Mouse (Mus musculus) kidney, embryonic 16.5 days (tissue): Measurements from ENCODE around the gene Araf. TPM values are rescaled to one million over a fixed set of nuclear protein-coding genes. Genes with fewer than 3 reads are reported as not detected.
A peak's percentile ranks its signal among the peaks of the same experiment; 100 is the strongest.

Source experiments
- ATAC-seq: fragments of 200-750 bp; cut with Nextera tagmentation; 2 replicates; pipeline ENCODE4 v1.8.0; 2017; ENCODE audit warnings: moderate TSS enrichment; ENCODE audit not compliant: low FRiP score, low TSS enrichment
- H3K27ac ChIP-seq: fragments of 300-500 bp; sonication (generic); 2 replicates; pipeline ENCODE4 v1.5.1; 2014; ENCODE audit warnings: low read length
- H3K27me3 ChIP-seq: fragments of 300-500 bp; sonication (generic); 2 replicates; pipeline ENCODE4 v1.6.1; 2014; ENCODE audit warnings: low read length, control low read depth, mixed read lengths; ENCODE audit not compliant: insufficient read depth
- H3K36me3 ChIP-seq: fragments of 300-500 bp; sonication (generic); 2 replicates; pipeline ENCODE4 v1.6.1; 2014; ENCODE audit warnings: low read length, control low read depth, mixed read lengths; ENCODE audit not compliant: insufficient read depth
- H3K4me1 ChIP-seq: fragments of 300-500 bp; sonication (generic); 2 replicates; pipeline ENCODE4 v1.6.1; 2014; ENCODE audit warnings: low read length, control low read depth, mixed read lengths; ENCODE audit not compliant: insufficient read depth
- H3K4me2 ChIP-seq: fragments of 300-500 bp; sonication (generic); replicated peaks from 2 replicates; pipeline ENCODE4 v1.6.1; 2014; ENCODE audit warnings: low read depth, low read length
- H3K4me3 ChIP-seq: fragments of 300-500 bp; sonication (generic); 2 replicates; pipeline ENCODE4 v1.5.1; 2014; ENCODE audit warnings: mild to moderate bottlenecking, low read length
- H3K9ac ChIP-seq: fragments of 300-500 bp; sonication (generic); replicated peaks from 2 replicates; pipeline ENCODE4 v1.6.1; 2014; ENCODE audit warnings: low read length
- H3K9me3 ChIP-seq: fragments of 300-500 bp; sonication (generic); 2 replicates; pipeline ENCODE4 v1.6.1; 2016; ENCODE audit warnings: low read length, control low read depth
- WGBS: fragments of 180-500 bp; shearing (Covaris S2); extraction: QIAGEN DNeasy Blood & Tissue Kit; methylation state at CpG from one replicate; pipeline ENCODE4 v1.1.7; 2014; 5-methylcytosine and 5-hydroxymethylcytosine counted together
- polyA plus RNA-seq: library from polyadenylated mRNA; unstranded; fragments of >200 nt; fragmentation: Nextera tagmentation; extraction: Ambion mirVana; gene quantifications from 2 replicates; pipeline ENCODE4 v1.2.1, GENCODE M21; 2015

Gene Araf
- polyA plus RNA-seq, 1 experiment from 2014 or later = 124 TPM

DNA sequence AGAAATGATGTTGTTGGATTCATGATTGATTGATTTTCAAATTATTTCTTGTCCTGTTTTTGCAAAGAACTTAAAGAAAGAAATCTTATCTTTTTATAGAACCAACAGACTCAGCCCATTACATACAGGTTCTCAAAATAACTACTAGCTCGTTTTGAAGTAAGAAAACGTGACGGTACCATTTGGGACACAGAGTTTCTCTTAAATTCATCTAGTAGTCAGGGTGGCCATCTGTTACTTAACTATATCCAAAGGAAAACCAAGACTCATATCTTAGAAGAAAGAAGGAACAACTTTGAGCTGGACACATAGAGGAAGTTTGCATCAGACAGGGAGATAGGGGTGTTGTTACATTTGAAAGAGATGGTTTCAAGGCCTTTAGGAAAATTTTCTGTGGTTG, 49.6 kb downstream of the Araf start:
- H3K4me1 ChIP-seq = no peaks in the 10 kb centered on the region
- H3K27ac ChIP-seq = peak overlapping the region; percentile 38; the same call in 1 of the 2 replicates
- WGBS = 80% methylated on average over 3 of the region's 3 CpGs
- ATAC-seq = no peak
- H3K27me3 ChIP-seq = no peaks in the 10 kb centered on the region
- H3K4me3 ChIP-seq = no peak overlapping the region
- no peak overlapping the region for H3K4me2 ChIP-seq
- 0 out of 2 replicates have a peak, but pooled peaks cover 10% of the 10 kb centered on the region for H3K36me3 ChIP-seq
- H3K9me3 ChIP-seq = no peaks in the 10 kb centered on the region
- H3K9ac ChIP-seq = no peak overlapping the region

GRCm38 (mm10) chrX:20847816-20848215, 50.2 kb downstream of the Araf start:
- peak overlapping the region; percentile 24 for H3K4me3 ChIP-seq
- 28% methylated on average over 2 of the region's 2 CpGs for WGBS
- no peaks in the 10 kb centered on the region for H3K4me1 ChIP-seq
- 0 out of 2 replicates have a peak, but pooled peaks cover 10% of the 10 kb centered on the region for H3K36me3 ChIP-seq
- ATAC-seq = peak; percentile 33
- peak overlapping the region; percentile 76 for H3K27ac ChIP-seq
- peak overlapping the region; percentile 46 for H3K4me2 ChIP-seq
- peak overlapping the region; percentile 31; the same call in 1 of the 2 replicates for H3K9ac ChIP-seq
- H3K9me3 ChIP-seq = no peaks in the 10 kb centered on the region
- H3K27me3 ChIP-seq = no peaks in the 10 kb centered on the region

DNA sequence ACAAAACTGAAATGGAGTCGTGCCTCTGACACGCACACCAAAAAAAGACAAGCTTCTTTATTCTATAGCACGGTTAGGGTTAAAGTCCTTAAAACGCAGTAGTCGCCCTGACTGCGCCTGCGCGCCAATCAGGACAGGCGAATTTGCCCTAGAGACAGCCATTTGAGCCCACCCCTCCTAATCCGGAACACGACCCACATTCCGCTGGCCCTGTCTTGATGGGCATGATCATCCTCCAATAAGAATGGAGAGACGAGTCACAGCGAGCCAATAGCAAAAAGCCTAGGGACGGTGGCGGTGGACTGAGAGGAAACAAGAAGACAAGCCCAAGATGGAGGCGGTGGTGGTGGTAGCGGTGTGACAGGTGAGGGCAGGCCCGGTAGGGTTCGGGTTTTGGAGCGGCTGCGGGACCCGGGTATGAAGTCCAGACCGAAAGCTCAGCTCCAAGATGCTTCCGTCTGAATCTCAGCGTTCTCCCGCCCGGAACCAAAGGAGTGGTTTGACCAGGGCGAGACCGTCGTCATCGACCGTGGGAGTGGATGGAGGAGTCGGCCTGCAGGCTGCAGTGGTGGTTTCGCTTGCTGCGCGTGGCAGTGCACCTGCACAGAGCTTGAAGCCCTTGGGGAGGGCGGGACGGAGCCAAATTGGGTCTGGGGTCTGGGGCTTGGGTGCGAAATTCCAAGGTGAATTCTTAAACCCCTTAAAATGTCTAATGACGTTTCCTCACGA, 50.8 kb downstream of the Araf start:
- Histone ChIP-seq H3K4me3 (peak overlapping the region; percentile 70), H3K9me3 (no peaks in the 10 kb centered on the region), H3K4me2 (peak overlapping the region; percentile 65), H3K27me3 (no peaks in the 10 kb centered on the region), H3K9ac (peak overlapping the region; percentile 79), H3K4me1 (no peaks in the 10 kb centered on the region), H3K27ac (peak overlapping the region; percentile 76), H3K36me3 (peaks cover 13% of the 10 kb centered on the region)
- 28% methylated on average over 41 of the region's 42 CpGs for WGBS
- ATAC-seq = peak; percentile 99

- Histone ChIP-seq H3K36me3 (peaks cover 29% of the 10 kb centered on the region), H3K9ac (no peak overlapping the region), H3K27ac (no peak overlapping the region), H3K9me3 (no peaks in the 10 kb centered on the region), H3K27me3 (no peaks in the 10 kb centered on the region), H3K4me3 (no peak overlapping the region), H3K4me2 (no peak overlapping the region), H3K4me1 (no peaks in the 10 kb centered on the region)
- ATAC-seq = no peak
- 87% methylated on average over 7 of the region's 7 CpGs for WGBS
These were observed 56.2 kb downstream of the Araf start for GRCm38 (mm10) chrX:20853794-20854193.

GRCm38 (mm10) chrX:20861453-20862104, 64.0 kb downstream of the Araf start:
- Histone ChIP-seq H3K36me3 (peaks cover 6% of the 10 kb centered on the region; the same call in 1 of the 2 replicates), H3K9ac (no peak overlapping the region), H3K4me2 (no peak overlapping the region), H3K9me3 (no peaks in the 10 kb centered on the region), H3K4me1 (0 out of 2 replicates have a peak, but pooled peaks cover 3% of the 10 kb centered on the region), H3K27me3 (no peaks in the 10 kb centered on the region), H3K27ac (no peak overlapping the region), H3K4me3 (no peak overlapping the region)
- ATAC-seq = peak; percentile 24; the same call in 1 of the 2 replicates
- WGBS = 23% methylated on average over 5 of the region's 5 CpGs

- Histone ChIP-seq H3K4me3 (no peak overlapping the region), H3K4me1 (0 out of 2 replicates have a peak, but pooled peaks cover 3% of the 10 kb centered on the region), H3K36me3 (peaks cover 6% of the 10 kb centered on the region; the same call in 1 of the 2 replicates), H3K9me3 (no peaks in the 10 kb centered on the region), H3K27ac (no peak overlapping the region), H3K4me2 (no peak overlapping the region), H3K9ac (0 out of 2 replicates have a peak overlapping the region, but pooled peaks have one; percentile 22), H3K27me3 (no peaks in the 10 kb centered on the region)
- peak; percentile 42 for ATAC-seq
- WGBS = 42% methylated on average over 25 of the region's 29 CpGs
These were observed 64.8 kb downstream of the Araf start for GRCm38 (mm10) chrX:20862105-20863065.

GRCm38 (mm10) chrX:20863161-20864101, 65.8 kb downstream of the Araf start:
- Histone ChIP-seq H3K36me3 (peaks cover 4% of the 10 kb centered on the region; the same call in 1 of the 2 replicates), H3K9ac (no peak overlapping the region), H3K9me3 (no peaks in the 10 kb centered on the region), H3K27me3 (no peaks in the 10 kb centered on the region), H3K4me2 (no peak overlapping the region), H3K4me3 (no peak overlapping the region), H3K27ac (no peak overlapping the region), H3K4me1 (0 out of 2 replicates have a peak, but pooled peaks cover 3% of the 10 kb centered on the region)
- ATAC-seq = no peak
- WGBS = 89% methylated on average over 9 of the region's 9 CpGs

GRCm38 (mm10) chrX:20868091-20868490, 70.5 kb downstream of the Araf start:
- no peaks in the 10 kb centered on the region for H3K36me3 ChIP-seq
- no peak overlapping the region for H3K4me2 ChIP-seq
- 57% methylated on average over 4 of the region's 4 CpGs for WGBS
- H3K27ac ChIP-seq = no peak overlapping the region
- ATAC-seq = no peak
- no peaks in the 10 kb centered on the region for H3K9me3 ChIP-seq
- no peaks in the 10 kb centered on the region for H3K27me3 ChIP-seq
- no peak overlapping the region for H3K4me3 ChIP-seq
- no peaks in the 10 kb centered on the region for H3K4me1 ChIP-seq
- H3K9ac ChIP-seq = no peak overlapping the region
